Mouse (Mus musculus): ENCODE data around the gene Agap1. TPM values are rescaled to one million over a fixed set of nuclear protein-coding genes. Genes with fewer than 3 reads are reported as not detected.

Gene Agap1
- polyA plus RNA-seq, 1 experiment from 2014 or later: 41.4 TPM

- Histone ChIP-seq H3K9ac (ENCODE audit: low read depth, low read length) (no peak overlapping the region), H3K36me3 (ENCODE audit: control insufficient read depth, insufficient read depth, low read length) (no peaks in the 10 kb centered on the region), H3K4me2 (replicated peaks; ENCODE audit: low read depth, low read length) (no peak overlapping the region), H3K4me1 (replicated peaks; ENCODE audit: control insufficient read depth, insufficient read depth, low read length) (no peaks in the 10 kb centered on the region), H3K9me3 (ENCODE audit: control insufficient read depth, low read length) (no peaks in the 10 kb centered on the region), H3K27ac (ENCODE audit: low read depth, low read length) (no peak overlapping the region), H3K4me3 (ENCODE audit: low read depth, low read length) (no peak overlapping the region), H3K27me3 (ENCODE audit: control insufficient read depth, insufficient read depth, low read length) (no peaks in the 10 kb centered on the region)
- DNase-seq (ENCODE audit: low spot score): no peak
- ATAC-seq (ENCODE audit: low FRiP score): no peak
- 94% methylated on average over 8 of the region's 8 CpGs for WGBS
Measured at GRCm38 (mm10) chr1:89594999-89595398, 140.4 kb downstream of the Agap1 start.

GRCm38 (mm10) chr1:89595421-89595820, 140.8 kb downstream of the Agap1 start:
- no peak for ATAC-seq (ENCODE audit: low FRiP score)
- Histone ChIP-seq H3K4me2 (replicated peaks; ENCODE audit: low read depth, low read length) (no peak overlapping the region), H3K9ac (ENCODE audit: low read depth, low read length) (no peak overlapping the region), H3K36me3 (ENCODE audit: control insufficient read depth, insufficient read depth, low read length) (no peaks in the 10 kb centered on the region), H3K4me1 (replicated peaks; ENCODE audit: control insufficient read depth, insufficient read depth, low read length) (no peaks in the 10 kb centered on the region), H3K4me3 (ENCODE audit: low read depth, low read length) (no peak overlapping the region), H3K27ac (ENCODE audit: low read depth, low read length) (no peak overlapping the region), H3K9me3 (ENCODE audit: control insufficient read depth, low read length) (no peaks in the 10 kb centered on the region), H3K27me3 (ENCODE audit: control insufficient read depth, insufficient read depth, low read length) (no peaks in the 10 kb centered on the region)
- DNase-seq (ENCODE audit: low spot score): no peak
- 92% methylated on average over 7 of the region's 7 CpGs for WGBS

GRCm38 (mm10) chr1:89596223-89596622, 141.6 kb downstream of the Agap1 start:
- Histone ChIP-seq H3K36me3 (ENCODE audit: control insufficient read depth, insufficient read depth, low read length) (no peaks in the 10 kb centered on the region), H3K4me1 (replicated peaks; ENCODE audit: control insufficient read depth, insufficient read depth, low read length) (no peaks in the 10 kb centered on the region), H3K27me3 (ENCODE audit: control insufficient read depth, insufficient read depth, low read length) (no peaks in the 10 kb centered on the region), H3K9me3 (ENCODE audit: control insufficient read depth, low read length) (no peaks in the 10 kb centered on the region), H3K27ac (ENCODE audit: low read depth, low read length) (no peak overlapping the region), H3K4me2 (replicated peaks; ENCODE audit: low read depth, low read length) (no peak overlapping the region), H3K9ac (ENCODE audit: low read depth, low read length) (no peak overlapping the region), H3K4me3 (ENCODE audit: low read depth, low read length) (no peak overlapping the region)
- WGBS: 89% methylated on average over 2 of the region's 2 CpGs
- ATAC-seq (ENCODE audit: low FRiP score) (no peak), DNase-seq (ENCODE audit: low spot score) (no peak)

- no peaks in the 10 kb centered on the region for H3K36me3 ChIP-seq (ENCODE audit: control insufficient read depth, insufficient read depth, low read length)
- H3K27me3 ChIP-seq (ENCODE audit: control insufficient read depth, insufficient read depth, low read length): no peaks in the 10 kb centered on the region
- DNase-seq (ENCODE audit: low spot score) (no peak), ATAC-seq (ENCODE audit: low FRiP score) (no peak)
- no peak overlapping the region for H3K9ac ChIP-seq (ENCODE audit: low read depth, low read length)
- no peak overlapping the region for H3K27ac ChIP-seq (ENCODE audit: low read depth, low read length)
- H3K9me3 ChIP-seq (ENCODE audit: control insufficient read depth, low read length): no peaks in the 10 kb centered on the region
- WGBS: 93% methylated on average over 5 of the region's 5 CpGs
- H3K4me2 ChIP-seq (replicated peaks; ENCODE audit: low read depth, low read length): no peak overlapping the region
- H3K4me1 ChIP-seq (replicated peaks; ENCODE audit: control insufficient read depth, insufficient read depth, low read length): no peaks in the 10 kb centered on the region; the same call in 1 of the 2 replicates
- H3K4me3 ChIP-seq (ENCODE audit: low read depth, low read length): no peak overlapping the region
Measured at GRCm38 (mm10) chr1:89598906-89599305, 144.3 kb downstream of the Agap1 start.

- ATAC-seq (ENCODE audit: low FRiP score) (no peak), DNase-seq (ENCODE audit: low spot score) (no peak)
- Histone ChIP-seq H3K27ac (ENCODE audit: low read depth, low read length) (no peak overlapping the region), H3K4me3 (ENCODE audit: low read depth, low read length) (no peak overlapping the region), H3K9me3 (ENCODE audit: control insufficient read depth, low read length) (no peaks in the 10 kb centered on the region), H3K36me3 (ENCODE audit: control insufficient read depth, insufficient read depth, low read length) (no peaks in the 10 kb centered on the region), H3K4me2 (replicated peaks; ENCODE audit: low read depth, low read length) (no peak overlapping the region), H3K9ac (ENCODE audit: low read depth, low read length) (no peak overlapping the region), H3K27me3 (ENCODE audit: control insufficient read depth, insufficient read depth, low read length) (no peaks in the 10 kb centered on the region), H3K4me1 (replicated peaks; ENCODE audit: control insufficient read depth, insufficient read depth, low read length) (no peaks in the 10 kb centered on the region; the same call in 1 of the 2 replicates)
- 80% methylated on average over 11 of the region's 11 CpGs for WGBS
Measured at GRCm38 (mm10) chr1:89599983-89600741, 145.6 kb downstream of the Agap1 start.

GRCm38 (mm10) chr1:89601349-89601748, 146.7 kb downstream of the Agap1 start:
- no peaks in the 10 kb centered on the region for H3K27me3 ChIP-seq (ENCODE audit: control insufficient read depth, insufficient read depth, low read length)
- H3K9ac ChIP-seq (ENCODE audit: low read depth, low read length): no peak overlapping the region
- no peak overlapping the region for H3K4me3 ChIP-seq (ENCODE audit: low read depth, low read length)
- H3K9me3 ChIP-seq (ENCODE audit: control insufficient read depth, low read length): no peaks in the 10 kb centered on the region
- H3K4me2 ChIP-seq (replicated peaks; ENCODE audit: low read depth, low read length): no peak overlapping the region
- ATAC-seq (ENCODE audit: low FRiP score) (no peak), DNase-seq (ENCODE audit: low spot score) (no peak)
- H3K36me3 ChIP-seq (ENCODE audit: control insufficient read depth, insufficient read depth, low read length): no peaks in the 10 kb centered on the region
- H3K27ac ChIP-seq (ENCODE audit: low read depth, low read length): no peak overlapping the region
- no peaks in the 10 kb centered on the region; the same call in 1 of the 2 replicates for H3K4me1 ChIP-seq (replicated peaks; ENCODE audit: control insufficient read depth, insufficient read depth, low read length)
- WGBS: 89% methylated on average over 7 of the region's 7 CpGs

- Histone ChIP-seq H3K4me1 (replicated peaks; ENCODE audit: control insufficient read depth, insufficient read depth, low read length) (no peaks in the 10 kb centered on the region; the same call in none of the 2 replicates), H3K27me3 (ENCODE audit: control insufficient read depth, insufficient read depth, low read length) (no peaks in the 10 kb centered on the region), H3K9me3 (ENCODE audit: control insufficient read depth, low read length) (no peaks in the 10 kb centered on the region), H3K27ac (ENCODE audit: low read depth, low read length) (no peak overlapping the region), H3K4me2 (replicated peaks; ENCODE audit: low read depth, low read length) (no peak overlapping the region), H3K4me3 (ENCODE audit: low read depth, low read length) (no peak overlapping the region), H3K9ac (ENCODE audit: low read depth, low read length) (no peak overlapping the region), H3K36me3 (ENCODE audit: control insufficient read depth, insufficient read depth, low read length) (no peaks in the 10 kb centered on the region)
- DNase-seq (ENCODE audit: low spot score) (no peak), ATAC-seq (ENCODE audit: low FRiP score) (no peak)
- 55% methylated on average over 7 of the region's 7 CpGs for WGBS
Measured at GRCm38 (mm10) chr1:89602879-89603278, 148.3 kb downstream of the Agap1 start.

- DNase-seq (ENCODE audit: low spot score) (peak; percentile 79), ATAC-seq (ENCODE audit: low FRiP score) (no peak)
- no peak overlapping the region for H3K9ac ChIP-seq (ENCODE audit: low read depth, low read length)
- H3K9me3 ChIP-seq (ENCODE audit: control insufficient read depth, low read length): no peaks in the 10 kb centered on the region
- no peaks in the 10 kb centered on the region for H3K36me3 ChIP-seq (ENCODE audit: control insufficient read depth, insufficient read depth, low read length)
- no peaks in the 10 kb centered on the region for H3K27me3 ChIP-seq (ENCODE audit: control insufficient read depth, insufficient read depth, low read length)
- WGBS: 38% methylated on average over 5 of the region's 5 CpGs
- no peak overlapping the region for H3K27ac ChIP-seq (ENCODE audit: low read depth, low read length)
- no peak overlapping the region for H3K4me3 ChIP-seq (ENCODE audit: low read depth, low read length)
- H3K4me1 ChIP-seq (replicated peaks; ENCODE audit: control insufficient read depth, insufficient read depth, low read length): no peaks in the 10 kb centered on the region; the same call in none of the 2 replicates
- H3K4me2 ChIP-seq (replicated peaks; ENCODE audit: low read depth, low read length): no peak overlapping the region
Measured at GRCm38 (mm10) chr1:89606612-89607011, 152.0 kb downstream of the Agap1 start.

GRCm38 (mm10) chr1:89608766-89609165, 154.2 kb downstream of the Agap1 start:
- ATAC-seq (ENCODE audit: low FRiP score) (no peak), DNase-seq (ENCODE audit: low spot score) (no peak)
- Histone ChIP-seq H3K9me3 (ENCODE audit: control insufficient read depth, low read length) (no peaks in the 10 kb centered on the region), H3K36me3 (ENCODE audit: control insufficient read depth, insufficient read depth, low read length) (no peaks in the 10 kb centered on the region), H3K9ac (ENCODE audit: low read depth, low read length) (no peak overlapping the region), H3K4me2 (replicated peaks; ENCODE audit: low read depth, low read length) (no peak overlapping the region), H3K27me3 (ENCODE audit: control insufficient read depth, insufficient read depth, low read length) (no peaks in the 10 kb centered on the region), H3K4me1 (replicated peaks; ENCODE audit: control insufficient read depth, insufficient read depth, low read length) (no peaks in the 10 kb centered on the region; the same call in 1 of the 2 replicates), H3K4me3 (ENCODE audit: low read depth, low read length) (no peak overlapping the region), H3K27ac (ENCODE audit: low read depth, low read length) (no peak overlapping the region)
- 93% methylated on average over 4 of the region's 4 CpGs for whole genome bisulfite sequencing
